Mouse (Mus musculus) CD4-positive, CD25-positive, alpha-beta regulatory T cell, adult 9 weeks (primary cell): ENCODE results near the gene Col9a3. TPM values are rescaled to one million over a fixed set of nuclear protein-coding genes. Genes with fewer than 3 reads are reported as not detected.

Experiments
- polyA plus RNA-seq: library from polyadenylated mRNA; unstranded; fragments of 100-300 nt; shearing (Covaris generic); gene quantifications from one replicate; pipeline ENCODE4 v1.2.1, GENCODE M21; 2017

Gene Col9a3
- 2.9 TPM for polyA plus RNA-seq

DNA sequence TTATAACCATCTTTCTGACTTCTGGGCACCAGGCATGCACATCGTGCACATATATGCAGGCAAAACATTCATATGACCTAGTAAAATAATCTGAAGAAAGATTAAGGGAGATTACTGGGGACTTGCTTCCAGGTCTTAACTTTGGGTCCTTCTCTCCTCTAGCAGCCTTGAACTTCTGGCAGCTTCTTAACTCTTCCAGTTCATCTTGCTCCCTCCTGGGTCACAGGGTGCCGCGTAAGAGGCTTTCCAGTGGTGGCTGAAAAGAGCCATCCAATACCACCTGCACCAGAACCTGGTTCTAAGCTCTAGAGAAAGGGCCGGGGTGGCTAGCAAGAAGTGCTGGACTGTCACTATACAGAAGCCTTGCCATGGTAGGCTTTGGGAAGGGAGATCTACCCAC lies at the start of gene Col9a3:
Col9a3 (plus strand) TSS at position 301 of the 400 bp plus-strand sequence.

DNA sequence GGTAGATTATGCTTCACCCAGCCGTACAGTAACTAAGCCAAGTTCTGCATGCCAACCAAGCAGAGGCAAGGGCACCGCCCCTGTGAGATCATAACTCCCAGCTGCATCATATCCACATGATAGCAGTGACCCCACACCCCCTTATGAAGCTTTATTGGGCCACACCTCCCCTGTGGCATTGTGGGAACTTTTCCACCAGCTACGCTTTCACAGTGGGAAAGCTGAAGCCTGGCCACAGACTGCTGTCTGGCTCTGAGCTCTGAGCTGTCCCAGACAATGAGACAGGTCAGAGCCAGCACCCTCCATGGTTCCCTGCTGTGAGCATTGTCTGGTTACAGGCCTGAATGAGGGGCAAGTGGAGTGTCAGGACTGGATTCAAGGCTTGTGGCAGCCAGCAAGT lies 16.6 kb upstream of the Col9a3 start, which contains the start of gene Mrgbp:
Mrgbp (plus strand) TSS at position 303 of the 400 bp plus-strand sequence.

GRCm38 (mm10) chr2:180589123-180589831 lies 8.3 kb upstream of the Col9a3 start, which contains the start of gene Ogfr:
Gene Ogfr (plus strand): TSS chr2:180589245.

DNA sequence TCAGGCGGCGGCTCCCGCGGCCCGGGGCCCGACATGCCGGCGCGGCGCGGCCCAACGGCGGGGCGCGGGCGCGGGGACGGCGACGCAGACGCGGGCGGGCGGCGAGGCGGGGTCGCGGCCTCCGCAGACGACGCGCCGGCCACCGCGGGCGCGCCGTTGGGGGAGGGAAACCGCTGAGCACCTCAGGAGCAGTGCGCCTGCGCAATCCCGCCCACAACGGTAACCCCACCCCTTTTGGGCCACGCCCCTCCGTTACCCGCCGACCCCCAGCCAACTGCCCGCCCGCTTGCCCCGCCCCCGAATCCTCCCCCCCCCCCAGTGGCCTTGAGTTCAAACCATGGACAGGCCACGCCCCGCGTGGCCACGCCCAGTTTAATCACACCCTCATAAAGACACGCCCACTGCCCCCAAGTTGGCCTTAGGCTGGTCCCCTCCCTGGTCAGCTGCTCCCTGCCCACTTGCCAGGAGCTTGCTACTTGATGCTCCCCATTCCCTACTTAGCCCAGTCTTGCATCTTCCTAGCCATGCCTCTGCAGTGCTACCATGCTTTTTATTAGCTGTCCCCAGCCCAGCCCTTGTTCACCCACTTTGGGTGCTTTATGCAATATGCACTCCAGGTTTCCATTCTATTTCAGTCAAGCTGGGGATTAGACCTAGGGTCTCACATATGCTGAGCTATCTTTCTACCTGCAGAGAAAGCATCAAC lies 45.1 kb downstream of the Col9a3 start, which contains the start of gene Tcfl5:
Tcfl5 (minus strand) TSS at position 154 of the 706 bp plus-strand sequence.

Other genes with a start within 250 kb of the Col9a3 start
- 1.7 TPM for gene Slco4a1, start 141.5 kb upstream of the Col9a3 start, polyA plus RNA-seq
- gene Ntsr1, start 97.8 kb upstream of the Col9a3 start, polyA plus RNA-seq: not detected
- 42.1 TPM for gene Mrgbp, start 16.5 kb upstream of the Col9a3 start, polyA plus RNA-seq
- 91.9 TPM for gene Ogfr, start 8.5 kb upstream of the Col9a3 start, polyA plus RNA-seq
- gene Tcfl5, start 44.9 kb downstream of the Col9a3 start, polyA plus RNA-seq: not detected
- gene Dido1, start 112.2 kb downstream of the Col9a3 start, polyA plus RNA-seq: 79.5 TPM
- 27.6 TPM for gene Gid8, start 112.3 kb downstream of the Col9a3 start, polyA plus RNA-seq
- 94.0 TPM for gene Slc17a9, start 127.5 kb downstream of the Col9a3 start, polyA plus RNA-seq
- gene Bhlhe23, start 179.1 kb downstream of the Col9a3 start, polyA plus RNA-seq: not detected